32 mouse cellular contexts compared by ENCODE assay signal in genomic region chr11:96425193-96425592, GRCm38 (mm10). TPM values are rescaled to one million over a fixed set of nuclear protein-coding genes. Genes with fewer than 3 reads are reported as not detected.
DNase-seq lines count a peak whose midpoint lies in the region; ATAC-seq and TF ChIP-seq lines count a peak whose summit lies in the region.
"Had no signal": no experiment of that assay in that cellular context is flagged by ENCODE, and none has a peak within 500 bp of the region (broad histone marks: within the 10 kb centered on the region; RNA-seq: fewer than 3 reads in every experiment).

No protein-coding gene starts in this region.

- H3K27ac ChIP-seq in lung, postnatal 0 days (ENCODE audit: low read length), result no peak overlapping the region
- no peak overlapping the region for H3K27ac ChIP-seq in hindbrain, embryonic 11.5 days (ENCODE audit: low read depth, low read length)
- no peak overlapping the region for H3K27ac ChIP-seq in midbrain, embryonic 13.5 days
- H3K27ac ChIP-seq: embryonic facial prominence, embryonic 12.5 days; heart, embryonic 13.5 days; hindbrain, embryonic 14.5 days; lung, embryonic 15.5 days; midbrain, embryonic 15.5 days had no signal

- H3K36me3 ChIP-seq in lung, postnatal 0 days (ENCODE audit: insufficient read depth, low read length), result no peaks in the 10 kb centered on the region
- no peaks in the 10 kb centered on the region for H3K36me3 ChIP-seq in E14TG2a.4 (ENCODE audit: insufficient read depth, low read length)
- H3K36me3 ChIP-seq in hindbrain, embryonic 11.5 days (ENCODE audit: control insufficient read depth, insufficient read depth, low read length), result no peaks in the 10 kb centered on the region
- H3K36me3 ChIP-seq in midbrain, embryonic 13.5 days, result no peaks in the 10 kb centered on the region
- H3K36me3 ChIP-seq: embryonic facial prominence, embryonic 12.5 days; G1E; heart, embryonic 13.5 days; lung, embryonic 15.5 days; midbrain, embryonic 15.5 days had no signal

- no peak for TF ChIP-seq EP300 in lung, postnatal 0 days (IDR thresholded peaks at IDR 0.05)

- DNase-seq in CD4-positive, CD25-positive, alpha-beta regulatory T cell, adult 2 months (ENCODE audit: low read depth, low spot score), result peak; percentile 63
- no peak for DNase-seq in lung, postnatal 0 days (ENCODE audit: low spot score)
- DNase-seq in lung, adult 18-20 months, result no peak
- peak; percentile 62 for DNase-seq in ZHBTc4 (ENCODE audit: low read depth, low spot score)
- DNase-seq in hindbrain, embryonic 11.5 days (ENCODE audit: low spot score), result no peak
- DNase-seq: adrenal gland, postnatal 14 days; cerebellum, adult 2 months; cerebellum, postnatal 25 days; forebrain, postnatal 0 days; gastrocnemius, postnatal 14 days; heart, adult 11 months; layer of hippocampus, adult 9-11 months; lung, postnatal 4 days; right cerebral cortex, adult 18-20 months; right cerebral cortex, postnatal 4 days; thymus, postnatal 25 days had no signal

- no peak overlapping the region for H3K4me2 ChIP-seq in lung, postnatal 0 days (replicated peaks; ENCODE audit: low read depth, low read length)
- no peak overlapping the region for H3K4me2 ChIP-seq in hindbrain, embryonic 11.5 days (replicated peaks; ENCODE audit: low read depth, low read length)
- H3K4me2 ChIP-seq in midbrain, embryonic 13.5 days (replicated peaks), result no peak overlapping the region
- H3K4me2 ChIP-seq: embryonic facial prominence, embryonic 12.5 days; heart, embryonic 13.5 days; hindbrain, embryonic 14.5 days; lung, embryonic 15.5 days; midbrain, embryonic 15.5 days had no signal

- ATAC-seq in CD4-positive, CD25-positive, alpha-beta regulatory T cell, adult 4 months, result no peak
- ATAC-seq in lung, postnatal 0 days, result no peak
- no peak for ATAC-seq in hindbrain, embryonic 11.5 days (ENCODE audit: low FRiP score)
- ATAC-seq in midbrain, embryonic 13.5 days, result no peak
- ATAC-seq: forebrain, postnatal 0 days; intestine, embryonic 16.5 days; midbrain, embryonic 15.5 days had no signal

- H3K27me3 ChIP-seq in lung, postnatal 0 days (replicated peaks; ENCODE audit: insufficient read depth, low read length), result no peaks in the 10 kb centered on the region
- H3K27me3 ChIP-seq in E14TG2a.4 (ENCODE audit: insufficient read depth, low read length), result peaks cover 13% of the 10 kb centered on the region
- no peaks in the 10 kb centered on the region for H3K27me3 ChIP-seq in hindbrain, embryonic 11.5 days (ENCODE audit: control insufficient read depth, insufficient read depth, low read length)
- H3K27me3 ChIP-seq in midbrain, embryonic 13.5 days, result no peaks in the 10 kb centered on the region
- H3K27me3 ChIP-seq: embryonic facial prominence, embryonic 12.5 days; midbrain, embryonic 15.5 days had no signal

- H3K4me1 ChIP-seq in lung, postnatal 0 days (ENCODE audit: insufficient read depth, low read depth, low read length), result peaks cover 7% of the 10 kb centered on the region; the same call in 1 of the 2 replicates
- H3K4me1 ChIP-seq in E14TG2a.4 (replicated peaks; ENCODE audit: low read depth, low read length), result peaks cover 10% of the 10 kb centered on the region
- no peaks in the 10 kb centered on the region for H3K4me1 ChIP-seq in hindbrain, embryonic 11.5 days (replicated peaks; ENCODE audit: control insufficient read depth, insufficient read depth, low read length)
- H3K4me1 ChIP-seq in midbrain, embryonic 13.5 days (replicated peaks), result no peaks in the 10 kb centered on the region
- H3K4me1 ChIP-seq: embryonic facial prominence, embryonic 12.5 days; midbrain, embryonic 15.5 days had no signal

- no peaks in the 10 kb centered on the region for H3K9me3 ChIP-seq in lung, postnatal 0 days (ENCODE audit: low read length)
- H3K9me3 ChIP-seq in E14TG2a.4 (ENCODE audit: low read length), result no peaks in the 10 kb centered on the region
- no peaks in the 10 kb centered on the region for H3K9me3 ChIP-seq in hindbrain, embryonic 11.5 days (ENCODE audit: control insufficient read depth, low read length)
- no peaks in the 10 kb centered on the region for H3K9me3 ChIP-seq in midbrain, embryonic 13.5 days
- H3K9me3 ChIP-seq: embryonic facial prominence, embryonic 12.5 days; G1E; heart, embryonic 13.5 days; lung, embryonic 15.5 days; midbrain, embryonic 15.5 days had no signal

- TF ChIP-seq CTCF in lung, postnatal 0 days (IDR thresholded peaks at IDR 0.05), result peak; percentile 24
- peak; percentile 48 for TF ChIP-seq CTCF in E14TG2a.4 (conservative IDR thresholded peaks at IDR 0.05; ENCODE audit: low read length)

- 88% methylated on average over 6 of the region's 6 CpGs for WGBS in lung, postnatal 0 days
- 91% methylated on average over 6 of the region's 6 CpGs for WGBS in hindbrain, embryonic 11.5 days
- WGBS in midbrain, embryonic 13.5 days, result 90% methylated on average over 6 of the region's 6 CpGs

- no peak overlapping the region for H3K4me3 ChIP-seq in lung, postnatal 0 days (ENCODE audit: low read depth, low read length)
- no peak overlapping the region for H3K4me3 ChIP-seq in E14TG2a.4 (replicated peaks; ENCODE audit: low read length)
- no peak overlapping the region for H3K4me3 ChIP-seq in hindbrain, embryonic 11.5 days (ENCODE audit: low read depth, low read length)
- H3K4me3 ChIP-seq in midbrain, embryonic 13.5 days (replicated peaks), result no peak overlapping the region
- H3K4me3 ChIP-seq: embryonic facial prominence, embryonic 12.5 days; heart, embryonic 13.5 days; lung, embryonic 15.5 days; midbrain, embryonic 15.5 days; myocyte had no signal

- H3K9ac ChIP-seq in lung, postnatal 0 days (replicated peaks; ENCODE audit: low read depth), result no peak overlapping the region
- no peak overlapping the region for H3K9ac ChIP-seq in hindbrain, embryonic 11.5 days (ENCODE audit: low read depth, low read length)
- no peak overlapping the region for H3K9ac ChIP-seq in midbrain, embryonic 13.5 days (replicated peaks)
- H3K9ac ChIP-seq: embryonic facial prominence, embryonic 12.5 days; forebrain, postnatal 0 days; heart, embryonic 13.5 days; hindbrain, embryonic 14.5 days; lung, embryonic 15.5 days; midbrain, embryonic 15.5 days had no signal

RNA-seq across cellular contexts. Expression of gene Skap1, which starts 39.2 kb away (rescaled TPM):
- polyA plus RNA-seq in CD4-positive, CD25-positive, alpha-beta regulatory T cell, adult 4 months (2017; shearing (Covaris generic)), result 100 to 1,000 TPM; 652 to 757 TPM
- polyA plus RNA-seq in lung, postnatal 0 days (2015; fragmentation: Nextera tagmentation; extraction: Ambion mirVana), result 0.73 and 1.0 TPM in 2 replicates
- 0.85 and 1.5 TPM in 2 replicates for polyA plus RNA-seq in hindbrain, embryonic 11.5 days (2014; fragmentation: Nextera tagmentation; extraction: Ambion mirVana)
- polyA plus RNA-seq in midbrain, embryonic 13.5 days (2015; fragmentation: Nextera tagmentation; extraction: Ambion mirVana), result 3.4 and 4.0 TPM in 2 replicates
- polyA plus RNA-seq: G1E had no signal

RNA-seq across cellular contexts. Expression of gene Hoxb1, which starts 59.6 kb away (rescaled TPM):
- not detected for polyA plus RNA-seq in CD4-positive, CD25-positive, alpha-beta regulatory T cell, adult 4 months (2017; shearing (Covaris generic))
- not detected in 2 replicates for polyA plus RNA-seq in lung, postnatal 0 days (2015; fragmentation: Nextera tagmentation; extraction: Ambion mirVana)
- polyA plus RNA-seq in hindbrain, embryonic 11.5 days (2014; fragmentation: Nextera tagmentation; extraction: Ambion mirVana), result 7.3 and 8.2 TPM in 2 replicates
- not detected in 2 replicates for polyA plus RNA-seq in midbrain, embryonic 13.5 days (2015; fragmentation: Nextera tagmentation; extraction: Ambion mirVana)
- polyA plus RNA-seq: cerebellum, adult 2 months; forebrain, embryonic 11.5 days; forebrain, postnatal 0 days; G1E; intestine, embryonic 16.5 days; large intestine, adult 2 months; limb, embryonic 11.5 days; liver, adult 2 months; lung, embryonic 15.5 days; midbrain, embryonic 15.5 days; myocyte; stomach, embryonic 16.5 days had no signal

Comparison
In these comparisons a context has a peak if more than half of its experiments do, and no peak if none do; other contexts are left out.
1. DNase-seq: peak in CD4-positive, CD25-positive, alpha-beta regulatory T cell, adult 2 months (single experiment) and ZHBTc4 (single experiment); none in lung, postnatal 0 days (single experiment), lung, adult 18-20 months (0 of 2) and hindbrain, embryonic 11.5 days (single experiment).
2. RNA of gene Skap1, which starts 39.2 kb away (polyA plus RNA-seq): 652 to 757 TPM in CD4-positive, CD25-positive, alpha-beta regulatory T cell, adult 4 months; 3.4 to 4.0 TPM in midbrain, embryonic 13.5 days, 0.85 to 1.5 TPM in hindbrain, embryonic 11.5 days and 0.73 to 1.0 TPM in lung, postnatal 0 days; every median in the first group is over 100 times any median in the second.